Mouse (Mus musculus) kidney, postnatal 25 days (tissue): ENCODE measurements around the gene Lbx1.

Source experiments
- DNase-seq, 2 experiments: peaks; one replicate each; pipeline ENCODE4 v3.0.0; 2021; ENCODE audit warnings: mixed read lengths in 2 of 2

Lbx1 gene

GRCm38 (mm10) chr19:45233496-45234127, 2.0 kb downstream of the Lbx1 start:
- no peak for DNase-seq

DNA sequence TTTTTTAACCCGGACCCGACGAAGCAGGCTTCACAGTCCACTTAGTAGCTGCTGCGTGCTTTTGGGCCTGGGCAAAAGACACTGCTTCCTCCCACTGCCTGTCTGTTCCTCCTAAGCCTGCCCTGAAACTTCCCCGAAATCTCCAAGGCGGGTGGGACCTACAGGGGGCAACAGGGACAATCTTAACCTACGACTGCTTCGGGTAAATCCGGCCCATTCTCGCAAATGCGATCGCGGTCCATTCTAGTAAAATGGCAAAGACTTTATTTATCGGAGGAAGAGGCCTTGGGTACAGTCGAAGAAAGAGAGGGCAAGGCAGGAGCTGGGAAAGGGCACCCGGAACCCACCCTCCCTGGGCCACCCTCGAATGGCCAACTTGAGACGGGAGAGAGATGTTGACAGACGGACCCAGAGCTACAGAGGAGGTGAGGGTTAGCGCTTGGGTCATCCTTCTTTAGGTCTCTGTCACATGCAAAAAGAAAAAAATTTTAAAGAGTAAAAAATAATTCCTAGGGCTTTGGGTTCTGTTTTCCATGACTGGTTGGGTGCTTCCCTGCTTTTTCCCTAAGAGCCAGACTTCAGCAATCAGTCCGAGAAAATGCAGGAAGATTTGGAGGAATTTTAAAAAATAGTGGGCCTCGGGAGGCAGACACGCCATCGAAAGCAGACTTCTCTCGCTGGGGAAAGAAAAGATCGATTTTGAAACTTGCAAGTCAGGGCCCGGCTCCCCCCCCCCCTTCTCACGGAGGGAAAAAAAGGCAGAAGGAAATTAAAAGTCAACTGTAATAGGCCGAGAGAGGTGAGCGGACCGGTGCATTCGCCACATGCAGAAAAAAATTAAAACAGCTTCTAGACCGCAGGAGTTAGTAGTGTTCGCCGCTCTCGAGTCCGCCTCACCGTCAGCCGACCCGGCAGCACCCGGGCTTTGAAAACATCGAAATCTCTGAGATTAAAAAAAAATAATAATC, 2.9 kb downstream of the Lbx1 start:
- DNase-seq: no peak

DNA sequence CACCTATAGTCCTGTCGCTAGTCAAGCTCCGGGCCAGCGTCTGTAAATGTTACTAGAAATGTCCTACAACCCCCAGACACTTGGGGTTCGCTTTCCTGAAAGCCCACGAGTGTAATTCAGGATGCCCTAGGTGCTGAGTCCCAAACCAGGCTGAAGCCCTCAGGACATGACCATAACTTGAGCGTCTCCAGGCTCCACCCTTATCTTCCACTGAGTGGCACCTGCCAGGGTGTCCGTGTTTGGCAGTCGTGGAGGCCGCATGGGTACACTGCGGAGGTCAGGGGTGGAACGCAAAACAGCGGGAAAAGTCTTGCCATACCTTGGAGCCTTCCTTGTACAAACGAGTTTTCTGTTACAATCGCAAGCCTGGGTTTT, 3.6 kb downstream of the Lbx1 start:
- DNase-seq: no peak

DNA sequence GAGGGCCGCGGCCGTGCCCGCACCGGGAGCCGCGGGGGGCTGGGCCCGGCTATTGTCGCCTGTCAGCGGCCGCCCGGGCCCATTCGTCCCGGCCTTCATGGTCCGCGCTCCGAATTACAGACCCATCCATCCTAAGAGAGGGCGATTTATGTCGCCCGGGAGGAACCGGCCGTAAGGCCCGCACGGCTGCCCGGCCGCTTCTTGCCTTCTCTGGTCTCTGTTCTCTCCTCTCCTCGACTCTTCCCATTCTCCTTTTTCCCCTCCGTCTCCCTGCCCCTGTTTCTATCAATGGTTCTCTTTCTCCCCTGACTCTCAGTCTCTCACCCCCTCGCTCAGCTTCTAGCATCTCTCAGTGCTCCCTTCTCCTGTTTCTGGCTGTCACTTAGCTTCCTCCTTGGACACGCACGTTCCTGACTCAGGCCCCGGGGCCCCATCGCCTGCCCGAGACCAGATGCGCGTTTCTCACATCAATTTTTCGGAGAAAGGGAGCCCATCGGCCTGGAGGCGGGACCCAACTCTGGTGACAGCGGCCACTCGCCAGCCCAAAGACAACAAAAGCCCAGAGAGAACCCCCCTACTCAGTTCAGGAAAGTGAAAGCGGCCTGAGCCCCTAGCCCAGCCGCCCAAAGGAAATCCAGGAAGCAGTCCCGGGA, 4.1 kb downstream of the Lbx1 start:
- no peak for DNase-seq

- DNase-seq: no peak
These were observed 4.7 kb downstream of the Lbx1 start for GRCm38 (mm10) chr19:45230848-45231382.

GRCm38 (mm10) chr19:45230201-45230611, 5.4 kb downstream of the Lbx1 start:
- no peak for DNase-seq

DNA sequence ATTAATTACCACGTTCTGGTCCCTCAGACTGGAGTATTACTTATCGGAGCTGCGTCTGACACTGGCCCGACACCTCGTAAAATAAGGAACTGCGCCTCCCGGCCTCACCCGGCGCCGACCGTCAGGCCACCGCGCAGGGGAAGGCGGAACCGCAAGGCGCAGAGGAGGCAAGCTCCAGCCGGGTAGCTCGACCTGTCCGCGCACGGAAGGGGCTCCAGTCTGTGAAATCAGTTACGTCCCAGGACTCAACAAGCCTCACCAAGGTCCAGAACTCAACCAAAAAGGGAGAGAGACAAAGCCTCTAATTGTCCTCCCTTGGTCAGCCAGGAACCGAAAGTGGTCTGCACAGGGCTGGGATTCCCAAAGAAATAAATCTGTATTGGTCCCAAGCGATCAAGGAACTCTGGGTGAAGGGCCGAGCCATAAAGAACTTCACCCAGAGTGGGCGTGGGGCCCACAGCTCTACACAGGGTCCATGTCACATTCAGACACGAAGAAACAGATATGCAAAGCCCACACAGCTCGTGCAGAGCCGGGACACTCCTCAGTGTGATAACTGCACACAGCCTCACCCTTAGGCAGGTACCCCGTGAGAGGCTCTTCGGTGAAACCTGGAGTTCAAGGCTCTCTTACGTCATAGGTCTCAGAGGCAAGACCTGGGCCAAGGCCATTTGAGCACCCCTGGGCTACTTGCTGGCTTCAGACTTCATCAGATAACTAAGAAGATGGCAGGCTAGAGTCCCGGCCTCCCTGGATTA, 6.1 kb downstream of the Lbx1 start:
- DNase-seq: no peak

DNA sequence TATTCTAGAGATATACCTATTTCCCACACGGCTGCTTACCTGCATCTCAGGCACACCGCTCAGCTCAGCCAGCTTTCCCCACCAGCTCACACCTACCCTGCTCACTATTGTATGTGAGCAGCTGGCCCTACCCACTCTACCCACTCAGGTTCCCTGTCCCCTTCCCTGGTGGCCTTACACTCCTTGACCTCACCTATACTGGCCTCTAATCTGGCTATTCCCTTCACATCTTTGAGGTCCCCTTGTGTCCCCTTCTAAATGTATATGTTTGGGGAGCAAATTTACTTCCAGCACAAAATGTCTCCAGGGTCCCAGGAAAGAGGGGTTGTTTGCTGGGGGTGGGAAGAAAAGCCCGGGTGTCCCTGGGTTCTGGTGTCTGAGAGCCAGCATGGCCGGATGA, 6.8 kb downstream of the Lbx1 start:
- no peak for DNase-seq

DNA sequence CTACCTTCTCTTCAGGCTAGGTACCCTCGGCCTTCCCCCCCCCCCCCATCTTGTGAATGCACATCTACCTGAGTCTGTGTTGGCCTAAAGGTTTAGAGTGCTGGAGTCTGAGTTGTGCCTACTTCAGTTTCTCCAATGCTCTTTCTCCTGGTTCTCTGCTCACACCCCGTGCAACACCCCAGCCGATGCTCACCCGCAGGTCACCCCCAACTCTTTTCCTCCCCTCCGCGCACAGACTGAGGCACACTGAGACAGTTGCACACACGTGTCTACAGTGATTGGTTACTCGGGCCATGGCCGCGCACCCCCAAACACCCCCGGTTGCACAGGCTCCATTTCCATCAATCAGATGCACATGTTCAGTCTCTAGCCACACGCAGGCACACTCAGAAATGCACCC, 7.5 kb downstream of the Lbx1 start:
- no peak for DNase-seq

- no peak for DNase-seq
These were observed 7.9 kb downstream of the Lbx1 start for GRCm38 (mm10) chr19:45227671-45228070.

DNA sequence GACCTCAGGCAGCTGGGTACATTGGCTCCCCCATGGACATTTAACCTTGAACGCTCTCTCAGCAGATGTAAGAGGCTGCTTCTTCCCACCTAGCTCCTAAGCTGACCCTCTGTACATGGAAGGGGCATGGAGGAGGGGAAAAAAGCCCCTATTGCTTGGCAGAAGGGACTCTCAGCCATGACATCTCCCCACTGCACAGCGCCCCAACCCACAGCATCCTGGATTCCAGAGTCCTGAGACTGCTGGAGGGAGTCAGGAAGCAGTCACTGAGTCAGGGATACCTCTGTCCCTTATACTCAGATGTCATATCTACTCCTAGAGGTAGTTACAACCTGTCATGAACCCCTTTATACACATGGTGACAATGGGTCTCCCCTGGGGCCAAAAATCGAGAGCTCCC, 8.6 kb downstream of the Lbx1 start:
- DNase-seq: no peak

DNA sequence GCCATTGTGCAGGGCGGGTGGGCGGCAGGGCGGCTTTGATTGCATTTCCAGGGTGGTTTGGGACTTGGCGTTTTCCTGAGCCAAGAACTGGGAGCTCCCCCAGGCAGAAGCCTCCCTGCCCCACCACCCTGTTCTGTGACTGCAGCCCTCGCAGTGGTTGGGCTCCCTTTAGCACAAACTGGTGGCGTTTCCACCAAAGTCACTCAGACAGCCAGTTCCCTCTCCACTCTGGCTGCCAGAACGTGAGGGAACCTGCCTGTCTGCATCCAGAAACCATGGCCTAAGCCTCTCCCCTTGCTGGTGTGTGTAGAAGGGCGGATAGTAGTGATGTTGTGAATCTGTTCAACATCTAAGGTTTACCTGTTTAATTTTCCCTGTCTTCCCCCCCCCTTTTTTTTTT, 9.4 kb downstream of the Lbx1 start:
- no peak for DNase-seq

- DNase-seq: no peak
These were observed 10.5 kb downstream of the Lbx1 start for GRCm38 (mm10) chr19:45225130-45225529.

DNA sequence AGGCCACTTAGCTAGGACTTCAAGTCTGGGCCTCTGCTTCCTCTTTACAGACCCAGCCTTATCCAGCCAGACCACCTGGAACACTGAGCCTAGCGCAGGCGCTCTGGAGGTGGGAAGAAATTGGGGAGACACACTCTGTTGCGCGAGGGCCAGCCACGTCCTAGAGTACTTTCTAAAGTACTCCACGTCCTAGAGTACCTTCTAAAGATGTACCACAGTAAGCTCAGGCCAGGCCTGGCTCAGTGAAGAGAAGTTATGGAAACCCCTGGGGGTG, 11.4 kb downstream of the Lbx1 start:
- no peak for DNase-seq

DNA sequence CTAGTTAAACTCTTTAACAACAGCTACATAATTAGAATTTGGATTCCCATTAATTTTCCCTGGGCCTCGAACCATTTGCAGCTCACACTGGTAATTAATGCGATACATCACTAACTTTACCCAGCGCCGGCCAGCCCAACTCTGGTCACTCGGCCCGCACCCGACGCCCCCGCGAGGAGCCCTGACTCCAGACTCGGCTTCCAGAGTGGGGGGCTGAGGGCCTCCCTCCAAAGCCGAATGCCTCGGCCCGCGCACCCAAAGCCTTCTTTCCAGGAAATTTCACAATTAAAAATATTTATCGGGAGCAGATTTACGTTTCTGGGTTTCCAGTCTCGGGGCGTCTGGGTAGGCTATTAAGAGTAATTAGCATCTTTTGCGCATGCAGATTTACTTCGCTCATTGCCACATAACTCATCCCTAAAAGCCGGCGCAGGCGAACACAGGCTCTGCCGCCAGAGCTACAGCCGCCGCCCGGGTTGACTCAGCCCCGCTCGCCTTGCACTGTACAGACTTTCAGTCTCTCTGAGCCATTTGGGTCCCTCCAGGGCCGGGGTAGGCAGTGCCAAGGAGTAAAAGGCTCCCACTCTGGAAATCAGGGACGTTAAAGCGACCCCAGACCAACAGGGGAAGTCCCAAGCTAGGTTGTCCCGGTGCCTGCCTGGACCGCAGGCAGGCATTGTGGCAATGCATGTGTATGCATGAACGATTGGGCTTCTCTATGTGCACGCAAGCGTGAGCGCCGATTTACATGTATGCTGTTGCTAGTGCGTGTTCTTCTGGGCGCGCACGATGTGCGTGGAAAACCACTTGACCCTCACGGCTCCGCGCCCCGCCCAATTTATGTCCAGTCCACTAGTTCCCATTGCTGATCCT, 12.0 kb downstream of the Lbx1 start:
- DNase-seq: no peak

DNA sequence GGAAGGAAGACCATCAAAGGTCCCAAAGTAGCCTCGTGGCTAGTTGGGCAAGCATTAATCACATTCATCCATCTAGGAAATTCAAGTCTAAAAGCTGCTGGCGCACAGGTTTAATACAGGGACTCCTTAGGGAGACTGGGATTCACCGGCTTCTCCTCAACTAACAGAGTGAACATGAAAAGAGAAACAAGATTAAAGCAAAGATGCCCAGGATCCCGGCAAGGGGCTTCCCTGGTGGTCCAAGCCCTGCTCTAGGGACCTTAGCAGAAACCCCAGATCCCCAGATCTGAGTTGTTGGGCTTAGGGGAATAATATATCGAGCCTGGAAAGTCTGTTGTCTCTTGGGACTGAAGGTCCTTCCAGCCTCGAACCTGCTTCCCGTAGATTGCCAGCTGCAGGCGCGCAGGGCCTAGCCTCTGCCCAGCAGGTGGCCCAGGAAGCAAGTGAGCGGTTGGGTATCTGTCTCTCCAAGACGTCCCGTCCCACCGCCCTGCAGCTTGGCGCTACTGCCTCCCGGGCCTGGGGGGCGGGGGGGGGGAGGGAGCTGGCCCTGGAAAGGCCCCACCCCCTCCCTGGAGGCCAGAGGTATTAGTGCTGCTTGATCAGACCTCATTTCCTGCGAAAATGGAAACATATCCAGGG, 13.3 kb downstream of the Lbx1 start:
- no peak for DNase-seq

GRCm38 (mm10) chr19:45221458-45221783, 14.2 kb downstream of the Lbx1 start:
- DNase-seq: peak in 1 of 2 experiments; percentile 7

DNA sequence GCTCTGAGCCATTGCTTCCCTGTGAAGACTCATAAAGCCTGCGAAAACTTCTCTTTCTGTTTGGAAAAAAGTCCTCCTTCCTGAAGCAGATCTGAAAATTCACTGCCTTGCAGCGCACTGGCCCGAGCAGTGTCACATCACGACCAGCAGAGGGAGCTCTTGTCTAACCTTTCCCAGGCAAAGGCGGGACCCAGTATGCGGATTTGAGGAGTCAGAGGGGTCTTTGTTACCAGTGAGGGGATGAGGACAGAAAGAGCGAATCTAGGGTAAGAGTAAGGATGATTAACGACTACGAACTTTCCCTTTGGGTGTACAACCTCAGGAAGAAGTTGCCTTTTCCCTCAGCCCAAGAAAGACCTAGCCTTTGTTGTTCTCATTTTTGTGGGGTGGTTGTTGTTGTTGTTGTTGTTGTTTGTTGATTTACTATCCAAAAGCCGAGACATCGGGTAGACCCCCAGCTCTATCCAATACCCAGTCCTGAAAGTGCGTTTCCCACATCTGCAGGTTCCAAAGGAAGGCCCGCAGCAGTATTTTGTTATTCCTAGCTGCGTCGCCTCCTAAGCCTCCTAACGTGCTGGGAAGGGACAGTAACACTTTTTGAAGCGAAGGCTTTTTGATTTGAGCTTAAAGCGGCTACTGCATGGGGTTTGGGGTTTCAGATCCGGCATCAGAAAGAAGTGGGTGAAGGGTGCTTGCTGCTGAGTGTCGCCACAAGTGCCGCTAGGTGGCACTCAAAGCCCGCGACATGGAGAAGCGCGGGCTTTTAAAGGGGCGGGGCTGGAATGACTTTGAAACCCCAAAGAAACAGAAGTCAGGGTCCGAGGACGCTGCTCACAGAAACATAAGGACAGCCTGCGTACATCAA, 14.8 kb downstream of the Lbx1 start:
- peak; percentile 81 to 84 for DNase-seq

GRCm38 (mm10) chr19:45216240-45216639, 19.4 kb downstream of the Lbx1 start:
- DNase-seq: peak in 1 of 2 experiments; percentile 56

DNA sequence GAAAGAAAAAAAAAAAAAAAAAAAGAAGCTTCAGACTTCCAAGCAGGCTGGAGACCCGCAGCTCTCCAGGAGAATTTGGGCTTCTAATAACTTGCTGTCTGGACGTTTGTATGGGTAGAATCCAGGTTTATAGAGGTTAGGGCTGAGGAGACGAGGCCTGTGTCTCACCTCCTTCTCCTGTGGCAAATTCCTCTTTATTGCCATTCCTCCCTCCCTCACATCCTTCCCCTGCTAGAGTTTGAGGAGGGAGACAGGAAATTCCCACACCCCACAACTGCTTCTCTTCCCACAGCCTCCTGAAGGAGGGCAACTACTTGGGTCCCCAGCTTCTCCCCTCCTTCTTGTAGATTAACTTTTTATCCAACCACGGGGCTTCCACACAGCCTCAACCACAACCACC, 20.2 kb downstream of the Lbx1 start:
- no peak for DNase-seq
